24 mouse cellular contexts compared by ENCODE assay signal in genomic region chr8:10927187-10927586, GRCm38 (mm10).
A peak's percentile ranks its signal among the peaks of the same experiment; 100 is the strongest.
DNase-seq lines count a peak whose midpoint lies in the region; ATAC-seq and TF ChIP-seq lines count a peak whose summit lies in the region.
"Had no signal": no experiment of that assay in that cellular context is flagged by ENCODE, and none has a peak within 500 bp of the region (broad histone marks: within the 10 kb centered on the region; RNA-seq: fewer than 3 reads in every experiment).

No protein-coding gene starts in this region.

- peaks cover 7% of the 10 kb centered on the region; the same call in 1 of the 2 replicates for H3K27me3 ChIP-seq in liver, postnatal 0 days (ENCODE audit: insufficient read depth, low read length)
- peaks cover 35% of the 10 kb centered on the region for H3K27me3 ChIP-seq in embryonic facial prominence, embryonic 10.5 days (replicated peaks; ENCODE audit: low read depth, poor library complexity, severe bottlenecking)
- H3K27me3 ChIP-seq: limb, embryonic 15.5 days had no signal

- H3K4me1 ChIP-seq in liver, postnatal 0 days (ENCODE audit: insufficient read depth), result peaks cover 29% of the 10 kb centered on the region
- H3K4me1 ChIP-seq in embryonic facial prominence, embryonic 10.5 days, result peaks cover 57% of the 10 kb centered on the region

- no peak for TF ChIP-seq EP300 in liver, postnatal 0 days (IDR thresholded peaks at IDR 0.05; ENCODE audit: low read depth)

- WGBS in liver, postnatal 0 days (ENCODE audit: insufficient replicate concordance), result 57% methylated on average over 3 of the region's 3 CpGs
- WGBS in embryonic facial prominence, embryonic 10.5 days, result 53% methylated on average over 3 of the region's 3 CpGs

- H3K27ac ChIP-seq in gastrocnemius, adult 2 months, result peak overlapping the region; percentile 24; the same call in 1 of the 2 replicates
- H3K27ac ChIP-seq in liver, postnatal 0 days (ENCODE audit: low read depth), result peak overlapping the region; percentile 95
- H3K27ac ChIP-seq in embryonic facial prominence, embryonic 10.5 days (replicated peaks), result peak overlapping the region; percentile 93
- H3K27ac ChIP-seq: macrophage had no signal

- DNase-seq in gastrocnemius, adult 2 months, result no peak
- DNase-seq in gastrocnemius, postnatal 36 days, result no peak
- DNase-seq in liver, postnatal 0 days, result no peak
- no peak for DNase-seq in liver
- no peak for DNase-seq in embryonic facial prominence, embryonic 10.5 days (ENCODE audit: low spot score)
- no peak for DNase-seq in lung, postnatal 25 days (ENCODE audit: low spot score)
- DNase-seq in thymus, postnatal 0 days (ENCODE audit: low spot score), result no peak
- DNase-seq: cerebellum, adult 11-12 months; cerebellum, postnatal 14 days; gastrocnemius, postnatal 14 days; kidney, adult 2 months; right cerebral cortex, postnatal 14 days; spleen, adult 18-20 months had no signal

- H3K9ac ChIP-seq in liver, postnatal 0 days (replicated peaks), result peak overlapping the region; percentile 61
- H3K9ac ChIP-seq: embryonic facial prominence, embryonic 13.5 days; hindbrain, embryonic 13.5 days; limb, embryonic 15.5 days; liver, embryonic 15.5 days; midbrain, embryonic 12.5 days had no signal

- no peak for ATAC-seq in liver, postnatal 0 days
- ATAC-seq: activated CD4-positive, CD25-positive, alpha-beta regulatory T cell, adult 4 months; forebrain, embryonic 16.5 days; inflammation-experienced regulatory T-cells, adult 6 months had no signal

- H3K36me3 ChIP-seq in liver, postnatal 0 days (replicated peaks; ENCODE audit: insufficient read depth, low read length), result no peaks in the 10 kb centered on the region
- no peaks in the 10 kb centered on the region for H3K36me3 ChIP-seq in embryonic facial prominence, embryonic 10.5 days (replicated peaks)
- H3K36me3 ChIP-seq: embryonic facial prominence, embryonic 13.5 days; heart, embryonic 13.5 days; hindbrain, embryonic 13.5 days; limb, embryonic 15.5 days; liver, embryonic 15.5 days; midbrain, embryonic 12.5 days had no signal

- intact Hi-C loops in gastrocnemius, adult 2 months (cut with DNase I), result no loop called here
- intact Hi-C loops in gastrocnemius, postnatal 36 days (cut with DNase I), result no loop called here

- peak overlapping the region; percentile 64 for H3K4me2 ChIP-seq in liver, postnatal 0 days (ENCODE audit: low read depth, low read length)
- H3K4me2 ChIP-seq: heart, embryonic 13.5 days; hindbrain, embryonic 13.5 days; limb, embryonic 15.5 days; liver, embryonic 15.5 days had no signal

- H3K9me3 ChIP-seq in liver, postnatal 0 days (ENCODE audit: low read length), result no peaks in the 10 kb centered on the region
- H3K9me3 ChIP-seq in embryonic facial prominence, embryonic 10.5 days, result no peaks in the 10 kb centered on the region
- H3K9me3 ChIP-seq: embryonic facial prominence, embryonic 13.5 days; heart, embryonic 13.5 days; hindbrain, embryonic 13.5 days; limb, embryonic 15.5 days; liver, embryonic 15.5 days; midbrain, embryonic 12.5 days had no signal

- TF ChIP-seq CTCF in gastrocnemius, adult 2 months (IDR thresholded peaks at IDR 0.05), result no peak
- TF ChIP-seq CTCF in liver, postnatal 0 days (IDR thresholded peaks at IDR 0.05; ENCODE audit: low read depth), result no peak

- no peak overlapping the region for H3K4me3 ChIP-seq in gastrocnemius, adult 2 months
- peak overlapping the region; percentile 24 for H3K4me3 ChIP-seq in liver, postnatal 0 days (ENCODE audit: low read depth, low read length)
- H3K4me3 ChIP-seq in embryonic facial prominence, embryonic 10.5 days, result no peak overlapping the region
- H3K4me3 ChIP-seq: embryonic facial prominence, embryonic 13.5 days; erythroblast, embryonic 14.5 days; heart, embryonic 13.5 days; hindbrain, embryonic 13.5 days; limb, embryonic 15.5 days; liver, embryonic 15.5 days; midbrain, embryonic 12.5 days had no signal

Comparison
In these comparisons a context has a peak if more than half of its experiments do, and no peak if none do; other contexts are left out.
1. H3K27ac ChIP-seq: peak in every context shown above with its lines; median percentile 95 in liver, postnatal 0 days; 93 in embryonic facial prominence, embryonic 10.5 days; 24 in gastrocnemius, adult 2 months.